Mouse (Mus musculus) regulatory T cell (primary cell): ENCODE data around the gene Gstt4.
"Not testable (repeated sequence)": the region's sequence is repeated elsewhere in the genome, so short reads cannot be mapped to it uniquely, and the experiment has no call there.

Experiments
- in situ Hi-C: fragments of 300-600 bp; cut with MboI, MseI; formaldehyde crosslinking; loops from one replicate; pipeline ENCODE4 v1.15.1; 2025; ENCODE audit warnings: high pct_unique_total_duplicates

Gstt4 gene

DNA sequence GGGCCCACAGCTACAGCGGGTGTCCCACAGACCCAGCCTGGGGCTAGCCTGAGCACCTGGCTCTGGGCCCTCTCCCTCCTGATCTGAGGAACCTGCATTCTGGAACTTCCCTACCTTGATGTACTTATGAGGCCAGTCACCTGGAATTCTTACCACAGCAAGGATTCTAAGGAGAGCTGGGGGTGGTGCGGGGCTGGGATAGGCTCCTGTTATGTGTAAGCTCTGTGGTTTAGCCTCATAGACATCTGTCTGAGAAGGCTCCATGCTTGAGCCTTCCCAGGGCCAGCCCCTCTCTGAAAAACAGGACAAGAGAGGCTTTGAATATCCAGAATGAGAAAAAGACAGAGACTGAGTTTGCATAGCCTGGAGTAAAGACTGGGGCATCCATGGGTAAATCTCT lies at the start of gene Gstt4:
TSS of gene Gstt4 (minus strand) at position 101 of the 400 bp plus-strand sequence.
- in situ Hi-C loops, result no loop called here

DNA sequence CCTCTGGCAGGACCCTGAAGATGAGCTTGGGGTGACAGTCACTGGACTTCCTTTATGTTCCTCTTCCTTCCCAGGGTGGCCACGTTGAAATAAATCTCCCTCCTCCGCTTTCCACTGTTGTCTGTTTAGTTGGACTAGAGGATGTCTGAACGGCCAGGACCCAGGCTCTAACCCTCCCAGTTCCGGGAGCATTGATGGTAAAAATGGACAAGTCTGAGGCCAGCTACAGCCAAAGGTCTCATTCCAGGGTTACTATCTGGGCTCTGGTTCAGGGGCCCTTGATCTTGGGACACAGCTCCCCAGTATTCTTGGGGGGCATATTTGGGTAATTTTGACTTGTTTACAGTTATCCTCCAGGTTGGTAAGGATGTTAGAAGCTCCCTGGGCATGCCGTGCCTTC lies 39.2 kb upstream of the Gstt4 start:
- in situ Hi-C loops, result no loop called here

DNA sequence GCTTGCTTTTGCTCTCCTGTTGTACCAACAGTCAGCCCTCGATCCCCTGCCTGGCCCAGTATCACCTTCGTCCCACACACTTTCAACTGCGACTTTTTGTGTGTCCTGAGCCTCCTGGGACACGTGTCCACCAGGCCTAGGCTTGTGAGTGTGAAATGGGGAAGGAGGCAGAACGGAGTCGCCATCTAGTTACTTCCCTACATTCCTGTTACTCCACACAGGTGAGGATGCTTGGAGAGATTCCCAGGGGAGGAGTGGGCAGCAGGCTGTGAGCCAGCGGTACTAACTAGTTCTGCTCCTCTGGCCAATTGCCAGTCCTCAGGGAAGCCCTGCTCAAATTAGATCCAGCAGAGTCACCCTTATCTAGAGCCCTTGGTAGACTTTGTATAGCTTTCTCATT lies 38.4 kb upstream of the Gstt4 start:
- in situ Hi-C loops, result no loop called here

DNA sequence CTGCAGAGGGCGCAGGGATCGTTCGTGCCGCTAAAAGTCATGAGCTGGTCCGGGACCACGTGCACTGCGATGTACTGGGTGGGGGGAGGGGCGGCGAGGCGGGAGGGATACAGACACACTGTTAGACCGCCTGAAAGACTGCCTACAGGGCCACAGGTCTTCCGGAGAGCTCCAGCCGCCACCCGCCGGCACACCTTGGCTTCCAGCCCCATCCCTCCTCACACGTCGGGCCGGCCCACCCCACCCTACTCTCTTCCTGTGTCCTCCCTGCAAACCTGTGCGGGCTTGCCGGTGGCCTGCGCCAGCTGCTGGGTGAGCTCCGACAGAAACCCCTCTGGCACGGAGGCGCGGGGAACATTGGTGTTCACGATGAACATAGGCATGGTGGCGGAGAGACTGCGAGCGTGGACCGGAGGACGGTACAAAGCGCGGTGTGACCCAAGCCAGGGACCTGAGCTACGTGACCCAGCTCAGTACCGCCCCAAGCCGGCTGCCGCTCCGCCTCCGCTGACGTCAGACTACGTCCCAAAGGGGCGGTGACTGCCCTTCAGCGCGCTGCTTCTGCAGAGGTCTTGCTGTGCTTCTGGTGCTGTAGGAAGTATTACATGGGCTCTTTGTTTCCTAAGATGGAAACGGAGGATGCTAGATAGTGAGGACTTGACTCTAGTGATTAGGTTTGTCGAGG lies 37.6 kb upstream of the Gstt4 start, which contains the start of gene Mif:
TSS of gene Mif (minus strand) at position 455 of the 685 bp plus-strand sequence.
- in situ Hi-C loops, result loop anchor here (5.0 kb wide), 2 partner anchors 118 to 273 kb away; partner anchors contain the start of gene Ggt5

DNA sequence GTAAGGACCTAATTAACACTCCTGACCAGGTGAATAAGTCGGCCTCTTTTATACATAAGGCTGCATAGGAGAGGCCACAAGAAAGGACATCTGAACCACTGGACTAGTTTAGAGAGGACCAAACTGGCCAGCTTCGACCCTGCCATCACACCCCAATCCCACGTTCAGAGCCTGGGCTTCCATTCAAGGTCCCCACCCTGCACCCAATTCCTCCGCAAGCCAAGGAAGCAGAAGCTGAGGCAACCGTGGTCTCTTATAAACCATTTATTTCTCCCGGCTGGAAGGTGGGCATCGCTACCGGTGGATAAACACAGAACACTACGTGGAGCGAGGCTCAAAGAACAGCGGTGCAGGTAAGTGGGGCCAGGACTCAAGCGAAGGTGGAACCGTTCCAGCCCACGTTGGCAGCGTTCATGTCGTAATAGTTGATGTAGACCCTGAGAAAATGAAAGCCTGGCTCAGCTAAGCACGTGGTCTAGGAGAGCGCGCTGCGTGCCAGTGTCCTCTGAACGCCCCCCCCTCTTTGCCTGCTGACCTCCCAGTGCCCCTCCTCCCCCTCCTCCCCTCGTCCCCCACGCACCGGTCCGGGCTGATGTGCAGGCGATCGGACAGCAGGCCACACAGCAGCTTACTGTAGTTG lies 36.9 kb upstream of the Gstt4 start:
- in situ Hi-C loops, result loop anchor here (5.0 kb wide), 2 partner anchors 117 to 272 kb away; partner anchors contain the start of gene Ggt5

DNA sequence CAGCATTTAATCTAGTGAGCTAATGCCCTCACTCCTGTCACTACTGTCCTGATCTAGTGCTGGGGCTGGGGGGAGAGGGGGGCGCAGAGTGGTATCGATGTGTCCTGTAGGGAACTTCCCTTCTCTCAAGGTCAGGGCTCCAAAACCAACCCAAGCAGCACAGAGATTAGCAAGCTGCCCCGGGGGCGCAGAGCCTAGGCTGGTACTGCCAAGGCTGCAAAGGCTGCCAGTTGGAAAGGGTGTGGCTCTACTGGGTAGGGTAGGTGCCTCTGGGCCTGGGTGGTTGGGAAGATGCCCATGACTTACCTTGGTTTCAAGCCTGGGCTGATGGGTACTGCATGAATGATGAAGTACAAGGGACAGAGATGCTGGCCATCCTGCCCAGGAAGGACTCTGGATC lies 35.3 kb upstream of the Gstt4 start:
- in situ Hi-C loops, result loop anchor here (5.0 kb wide), 2 partner anchors 115 to 270 kb away; partner anchors contain the start of gene Ggt5

DNA sequence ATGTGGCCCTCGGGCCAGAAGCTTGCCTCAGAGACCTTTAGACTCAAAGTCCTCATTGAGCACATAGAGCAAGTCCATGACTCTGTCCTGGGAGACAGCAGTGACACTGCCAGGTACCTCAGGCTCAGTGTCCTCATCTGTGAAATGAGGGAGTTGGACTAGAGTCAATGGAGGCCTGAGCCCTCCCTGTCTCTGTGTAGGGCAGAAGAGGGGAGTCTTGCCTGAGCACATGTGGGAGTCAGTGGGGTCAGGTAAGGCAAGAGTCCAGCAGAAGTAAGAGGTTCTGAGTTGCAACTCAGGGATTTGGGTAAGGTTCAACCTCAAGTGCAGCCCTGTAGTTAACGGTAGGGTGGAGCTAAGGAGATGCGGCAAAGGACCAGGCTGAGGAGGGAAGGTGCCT lies 34.6 kb upstream of the Gstt4 start:
- in situ Hi-C loops, result loop anchor here (5.0 kb wide), 2 partner anchors 115 to 270 kb away; partner anchors contain the start of gene Ggt5

DNA sequence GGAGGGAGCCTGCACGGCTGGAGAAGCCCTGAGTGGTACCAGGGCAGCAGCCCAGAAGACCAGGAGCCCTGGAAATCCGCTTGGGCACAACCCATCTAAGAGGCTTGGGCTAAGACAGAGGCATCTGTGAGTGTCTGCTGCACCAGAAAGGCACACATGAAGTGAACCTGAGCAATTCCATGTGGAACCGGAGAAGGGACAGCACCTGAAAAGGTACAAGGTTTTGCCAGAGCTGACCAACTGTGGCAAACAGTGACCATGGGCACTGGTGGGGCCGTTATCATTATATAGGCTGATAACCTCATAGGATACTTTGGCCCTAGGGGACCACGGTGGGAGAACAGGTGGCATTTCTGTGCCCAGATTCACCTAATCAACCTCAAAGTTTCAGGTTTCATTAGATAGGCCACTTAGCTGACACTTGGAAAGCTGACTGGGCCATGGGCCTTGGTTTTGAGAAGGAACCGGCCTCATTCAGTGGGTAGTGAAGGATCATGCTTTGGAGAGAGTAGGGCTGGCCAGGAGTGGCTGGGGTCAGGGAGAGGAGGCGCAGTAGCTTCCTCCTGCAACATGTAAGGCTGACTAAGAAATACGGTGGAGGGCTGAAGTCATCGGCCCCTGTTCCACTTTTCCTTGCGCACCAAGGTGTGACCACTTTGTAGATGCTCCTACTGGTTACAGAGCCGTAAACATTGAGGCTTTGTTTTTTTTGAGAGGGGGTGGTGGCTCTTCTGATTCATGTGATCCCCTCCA lies 34.0 kb upstream of the Gstt4 start:
- in situ Hi-C loops, result loop anchor here (5.0 kb wide), 2 partner anchors 114 to 269 kb away; partner anchors contain the start of gene Ggt5

DNA sequence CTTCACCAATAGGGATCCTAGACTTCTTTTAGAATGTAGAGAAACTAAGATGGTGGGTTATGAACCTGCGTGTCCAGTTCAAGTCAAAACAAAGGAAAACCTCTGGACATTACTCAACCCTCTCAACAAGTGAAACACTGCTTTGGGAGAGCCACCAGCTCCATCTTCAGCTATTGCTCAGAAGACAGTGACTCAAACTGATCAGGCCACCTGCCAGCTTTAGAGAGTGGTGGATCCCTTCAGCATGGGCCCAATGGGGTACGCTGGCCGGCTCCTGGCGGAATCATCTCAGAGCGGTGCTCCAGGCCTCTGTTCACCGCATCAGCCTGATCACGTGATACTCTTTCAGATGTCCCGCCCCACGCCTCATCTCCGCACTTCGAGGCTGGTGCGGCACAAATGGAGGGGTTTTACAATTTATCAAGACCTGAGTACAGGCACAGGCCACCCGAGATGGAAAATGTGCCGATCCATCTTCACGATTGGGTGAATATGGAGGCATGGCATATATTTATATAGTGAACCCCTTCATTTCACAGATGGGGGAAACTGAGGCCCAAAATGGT lies 33.2 kb upstream of the Gstt4 start:
- in situ Hi-C loops, result loop anchor here (5.0 kb wide), 2 partner anchors 113 to 268 kb away; partner anchors contain the start of gene Ggt5

DNA sequence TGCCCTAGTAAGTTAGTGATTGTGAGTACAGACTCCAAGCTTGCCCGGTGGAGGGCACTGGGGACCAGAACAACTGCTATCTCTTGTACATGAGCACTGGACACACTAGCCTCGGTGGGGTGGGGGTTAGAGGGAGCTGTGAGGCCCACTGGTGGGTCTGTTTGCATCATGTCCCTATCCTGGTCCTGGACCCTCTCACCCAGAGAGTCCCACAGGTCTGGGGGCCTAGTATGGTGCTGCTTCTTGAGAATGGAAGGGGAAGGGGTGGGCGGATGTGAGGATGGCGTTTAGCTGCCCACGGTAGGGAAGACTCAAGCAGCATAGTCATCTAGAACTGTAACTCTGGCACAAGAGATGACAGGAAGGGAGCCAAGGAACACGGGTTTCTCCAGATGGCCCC lies 32.4 kb upstream of the Gstt4 start:
- in situ Hi-C loops, result loop anchor here (5.0 kb wide), 2 partner anchors 112 to 267 kb away; partner anchors contain the start of gene Ggt5

DNA sequence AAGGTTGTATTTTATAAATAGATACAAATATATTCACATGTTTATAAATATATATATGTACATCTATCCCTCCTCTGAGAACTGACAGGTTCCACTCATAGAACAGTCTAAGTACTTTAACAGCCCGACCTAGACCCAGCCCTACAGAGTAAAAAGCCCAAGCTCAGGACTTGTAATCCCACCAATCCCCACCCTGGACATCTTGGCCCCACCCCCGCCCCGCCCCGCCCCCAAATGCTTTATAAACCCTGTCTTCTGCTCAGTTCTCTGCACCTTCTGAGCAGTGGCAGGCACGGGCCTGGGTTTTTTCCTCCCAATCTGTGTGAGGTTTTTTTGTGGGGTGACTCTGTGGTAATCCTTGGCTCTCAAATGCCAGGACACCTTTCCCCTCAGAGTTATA lies 31.8 kb upstream of the Gstt4 start:
- in situ Hi-C loops, result no loop called here

DNA sequence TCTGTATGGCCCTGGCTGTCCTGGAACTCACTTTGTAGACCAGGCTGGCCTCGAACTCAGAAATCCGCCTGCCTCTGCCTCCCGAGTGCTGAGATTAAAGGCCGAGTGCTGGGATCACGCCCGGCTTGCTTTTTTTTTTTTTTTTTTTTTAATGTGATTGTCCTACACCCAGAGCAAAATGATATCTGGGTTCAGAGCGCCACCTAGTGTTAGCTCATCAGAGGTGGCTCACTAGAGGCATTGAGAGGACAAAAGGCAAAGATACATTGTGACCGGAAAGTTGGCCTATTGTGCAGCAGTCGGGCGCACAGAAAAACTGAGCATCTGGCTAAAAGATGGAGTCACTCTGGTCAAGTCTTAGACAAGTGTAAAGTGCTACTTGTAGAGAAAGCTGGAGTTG lies 31.1 kb upstream of the Gstt4 start:
- in situ Hi-C loops, result no loop called here

DNA sequence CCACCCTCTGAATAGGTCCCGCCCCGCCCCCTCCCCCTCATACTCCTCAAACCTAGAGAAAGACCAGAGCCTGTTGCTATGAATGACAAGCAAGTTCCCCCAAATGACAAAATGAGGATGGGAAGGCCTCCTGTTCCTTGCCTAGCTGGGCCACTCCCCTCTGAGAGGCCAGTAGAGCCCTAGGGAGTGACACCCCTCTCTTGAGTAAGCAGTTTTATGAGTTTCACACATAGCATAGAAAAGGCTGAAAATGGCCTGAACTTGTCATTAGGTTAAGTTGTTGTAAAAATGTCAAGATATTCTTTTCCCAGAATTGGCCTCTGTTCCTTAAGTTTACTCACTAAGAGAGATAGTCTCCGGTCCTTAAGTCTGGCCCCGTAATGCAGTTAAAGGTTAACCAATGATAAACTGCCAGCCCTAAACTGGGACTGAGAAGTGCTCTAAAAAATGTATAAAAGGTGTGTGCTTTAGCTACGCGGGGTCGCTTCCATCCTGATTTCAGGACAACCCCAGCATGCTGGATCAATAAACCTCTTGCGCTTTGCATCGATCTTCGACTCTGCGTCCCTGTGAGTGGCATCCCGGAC lies 30.3 kb upstream of the Gstt4 start:
- in situ Hi-C loops, result no loop called here

DNA sequence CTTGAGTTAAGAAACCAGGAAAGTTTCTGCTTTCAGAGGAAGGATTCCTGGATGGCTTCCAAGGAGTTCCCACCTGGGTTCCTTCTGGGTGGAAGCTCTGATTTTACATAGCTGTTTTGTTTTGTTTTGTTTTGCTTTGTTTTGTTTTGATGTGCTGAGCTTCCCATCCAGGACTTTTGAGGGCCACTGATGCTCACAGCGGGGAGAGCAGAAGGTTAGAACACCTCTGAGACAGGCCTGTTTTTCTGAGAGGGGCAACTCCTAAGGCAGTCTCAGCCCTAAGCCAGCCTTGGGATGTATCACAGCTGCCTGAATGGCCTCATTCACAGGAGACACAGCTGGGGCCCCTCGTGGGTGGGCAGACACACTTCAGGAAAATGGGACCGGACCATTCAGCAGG lies 29.3 kb upstream of the Gstt4 start:
- in situ Hi-C loops, result no loop called here

DNA sequence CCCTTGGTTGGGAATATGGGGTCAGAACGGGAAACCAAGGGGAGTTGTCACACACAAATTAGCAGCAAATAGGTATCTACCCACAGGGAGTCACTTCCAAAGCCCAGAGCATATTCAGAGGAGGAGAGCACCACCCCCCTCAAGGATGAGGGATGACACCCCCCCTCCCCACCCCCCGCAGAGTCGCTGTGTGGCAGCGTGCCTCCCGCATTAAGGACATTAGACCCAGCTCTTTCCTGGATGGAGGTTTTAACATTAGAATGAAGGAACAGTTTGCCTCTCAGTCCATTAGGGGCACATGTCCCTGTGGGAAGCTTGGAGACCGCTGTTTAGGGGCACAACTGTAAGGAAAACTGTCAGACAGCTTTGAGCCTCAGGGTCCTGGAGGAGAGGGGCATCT lies 28.7 kb upstream of the Gstt4 start:
- in situ Hi-C loops, result no loop called here

DNA sequence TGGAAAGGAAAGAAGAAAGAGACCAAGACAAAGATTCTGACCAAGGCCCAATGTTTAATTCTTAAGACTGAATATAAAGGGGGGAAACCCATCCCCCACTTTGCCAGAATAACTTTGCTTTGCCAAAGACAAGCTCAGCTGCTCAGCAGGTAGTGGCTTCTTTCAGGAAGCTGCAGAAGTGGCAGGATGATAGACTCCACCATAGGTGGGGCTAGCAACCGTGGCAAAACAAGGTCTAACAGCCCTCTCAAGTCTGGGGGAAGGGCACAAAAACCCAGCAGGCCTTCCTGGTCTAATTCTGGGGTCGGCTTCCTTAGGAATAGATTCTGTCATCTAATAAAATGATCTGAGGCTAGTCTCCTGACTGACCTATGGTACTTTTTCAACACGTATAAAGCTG lies 26.0 kb upstream of the Gstt4 start:
- in situ Hi-C loops, result no loop called here

DNA sequence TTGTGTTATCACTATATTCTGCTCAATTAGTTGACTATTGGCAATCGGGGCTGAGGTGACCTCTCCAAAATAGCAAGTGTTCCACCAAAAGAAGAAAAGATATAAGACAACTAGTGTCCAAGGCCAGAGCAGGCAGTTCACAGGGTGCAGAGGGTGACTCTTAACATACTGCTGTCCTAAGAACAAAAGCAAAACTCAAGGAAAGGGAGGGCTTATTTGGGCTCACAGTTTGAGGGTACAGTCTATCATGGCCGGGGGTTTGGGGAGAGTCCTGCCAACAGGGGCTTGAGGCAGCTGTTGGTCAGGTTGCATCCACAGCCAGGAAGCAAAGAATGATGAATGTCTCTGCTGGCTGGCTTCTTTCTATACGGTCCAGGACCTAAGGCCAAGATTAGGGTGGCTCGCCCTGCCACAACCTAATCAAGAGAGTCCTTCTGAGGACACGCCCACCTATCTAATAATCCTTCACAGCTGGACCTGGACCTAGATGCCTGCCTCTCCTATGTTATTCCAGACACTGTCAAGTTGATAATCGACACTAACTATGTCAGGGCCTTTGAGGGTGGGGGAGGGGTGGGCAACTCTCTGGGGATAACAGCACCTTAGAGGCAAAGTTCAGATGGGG lies 23.1 kb upstream of the Gstt4 start:
- in situ Hi-C loops, result no loop called here

DNA sequence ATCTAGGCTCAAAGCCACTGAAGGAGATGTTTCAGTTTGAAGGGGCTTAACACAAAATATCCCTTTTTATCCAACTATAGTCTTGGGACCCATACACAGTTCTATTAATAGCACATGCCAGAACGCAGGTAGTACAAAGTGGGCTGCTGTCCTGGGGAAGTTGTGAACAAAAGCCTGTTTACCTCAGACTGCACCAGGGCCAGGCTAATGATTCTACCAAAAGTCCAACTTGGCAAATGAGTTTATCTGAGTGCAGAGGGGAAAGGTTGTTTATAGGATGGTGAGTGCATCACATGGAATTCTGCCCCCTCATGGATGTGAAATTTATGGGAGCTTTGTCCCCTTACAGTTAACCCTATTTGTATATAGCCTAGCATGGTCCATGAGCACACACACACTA lies 22.5 kb upstream of the Gstt4 start:
- in situ Hi-C loops, result no loop called here

DNA sequence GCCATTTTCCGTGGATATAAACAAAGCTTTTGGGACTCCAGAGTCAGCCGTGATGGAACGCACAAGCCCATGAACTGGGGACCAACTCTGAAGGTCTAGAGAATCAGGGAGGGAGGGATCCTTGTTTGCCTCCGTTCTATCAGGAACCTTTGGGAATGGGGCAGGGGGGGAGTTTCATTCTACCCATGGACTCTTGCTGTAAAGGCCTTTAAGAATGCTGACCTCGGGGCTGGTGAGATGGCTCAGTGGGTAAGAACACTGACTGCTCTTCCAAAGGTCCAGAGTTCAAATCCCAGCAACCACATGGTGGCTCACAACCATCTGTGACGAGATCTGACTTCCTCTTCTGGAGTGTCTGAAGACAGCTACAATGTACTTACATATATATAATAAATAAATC lies 21.6 kb upstream of the Gstt4 start:
- in situ Hi-C loops, result not testable (repeated sequence)

DNA sequence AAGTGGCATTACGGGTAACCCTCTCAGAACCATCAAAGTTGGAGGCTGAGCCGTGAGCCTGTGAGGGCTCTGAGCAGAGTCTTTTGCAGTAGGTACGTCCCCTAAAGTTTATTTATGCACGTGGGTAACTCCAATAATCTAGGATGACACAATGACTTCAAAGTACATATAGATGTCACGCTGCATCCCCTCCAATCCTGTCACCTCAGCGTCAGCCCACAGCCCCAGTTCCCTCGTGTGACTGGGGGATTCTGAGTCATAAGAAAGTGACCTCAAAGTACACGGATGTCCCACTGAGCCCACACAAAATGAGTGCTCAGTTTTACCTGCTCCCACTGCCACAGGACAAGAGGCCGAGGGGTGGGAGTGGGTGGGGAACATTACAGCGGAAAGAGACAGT lies 16.7 kb upstream of the Gstt4 start:
- in situ Hi-C loops, result no loop called here

DNA sequence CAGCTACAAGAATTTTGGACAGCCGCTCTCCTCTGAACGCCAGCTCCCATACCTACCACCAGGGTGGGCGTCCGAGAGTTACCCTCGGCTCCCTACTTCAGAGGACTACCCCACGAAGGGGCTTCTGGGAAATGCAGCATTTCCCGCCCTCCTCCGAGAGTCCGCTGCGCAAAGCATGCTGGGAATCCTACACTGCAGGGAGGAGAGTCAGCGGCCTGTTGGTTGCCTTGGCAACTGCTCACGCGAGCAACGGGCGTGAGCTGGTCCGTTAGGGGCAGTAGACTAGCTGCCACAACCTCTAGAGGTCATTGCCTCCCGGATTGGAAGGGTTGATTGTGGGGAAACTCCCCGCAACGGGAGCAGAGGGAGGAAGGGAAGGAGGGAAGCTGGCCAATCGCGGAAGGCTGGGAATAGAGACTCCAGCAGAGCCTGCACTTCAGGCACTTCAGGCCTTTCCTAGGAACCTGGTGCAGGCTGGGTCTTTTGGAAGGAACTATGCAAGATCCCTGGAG lies 15.0 kb upstream of the Gstt4 start, which contains the start of gene Gstt2:
TSS of gene Gstt2 (minus strand) at position 177 of the 512 bp plus-strand sequence.
- in situ Hi-C loops, result no loop called here
